In genomic region chr13:109519485-109519884, GRCm38 (mm10) we compare ENCODE assay signal across 11 mouse cellular contexts.
A peak's percentile ranks its signal among the peaks of the same experiment; 100 is the strongest.
DNase-seq lines count a peak whose midpoint lies in the region; ATAC-seq and TF ChIP-seq lines count a peak whose summit lies in the region.
"Had no signal": no experiment of that assay in that cellular context is flagged by ENCODE, and none has a peak within 500 bp of the region (broad histone marks: within the 10 kb centered on the region; RNA-seq: fewer than 3 reads in every experiment).

No protein-coding gene starts in this region.

- TF ChIP-seq CTCF in left cerebral cortex, adult 2 months (IDR thresholded peaks at IDR 0.05) = peak; percentile 63

- no peaks in the 10 kb centered on the region for H3K4me1 ChIP-seq in forebrain, embryonic 14.5 days (ENCODE audit: control insufficient read depth, insufficient read depth, low read length)
- H3K4me1 ChIP-seq in forebrain, embryonic 11.5 days (replicated peaks; ENCODE audit: control insufficient read depth, insufficient read depth, low read length) = no peaks in the 10 kb centered on the region
- H3K4me1 ChIP-seq: limb, embryonic 13.5 days had no signal

- H3K27me3 ChIP-seq in forebrain, embryonic 14.5 days (replicated peaks; ENCODE audit: control insufficient read depth, insufficient read depth, low read length) = no peaks in the 10 kb centered on the region
- H3K27me3 ChIP-seq in forebrain, embryonic 11.5 days (ENCODE audit: control insufficient read depth, insufficient read depth, low read length) = no peaks in the 10 kb centered on the region
- H3K27me3 ChIP-seq: limb, embryonic 13.5 days had no signal

- peak; percentile 32; the same call in 1 of the 2 replicates for ATAC-seq in forebrain, embryonic 14.5 days
- ATAC-seq in forebrain, embryonic 11.5 days (replicated peaks; ENCODE audit: low FRiP score) = no peak

- no peak overlapping the region for H3K27ac ChIP-seq in forebrain, embryonic 14.5 days (ENCODE audit: low read depth, low read length)
- H3K27ac ChIP-seq in forebrain, embryonic 11.5 days (ENCODE audit: low read depth, low read length) = no peak overlapping the region
- H3K27ac ChIP-seq in left cerebral cortex, adult 2 months = no peak overlapping the region
- H3K27ac ChIP-seq: limb, embryonic 13.5 days had no signal

- no peak overlapping the region for H3K4me3 ChIP-seq in forebrain, embryonic 14.5 days (ENCODE audit: low read depth, low read length)
- H3K4me3 ChIP-seq in forebrain, embryonic 11.5 days (ENCODE audit: low read depth, low read length) = no peak overlapping the region
- H3K4me3 ChIP-seq in left cerebral cortex, adult 2 months = no peak overlapping the region
- H3K4me3 ChIP-seq: limb, embryonic 13.5 days had no signal

- H3K36me3 ChIP-seq in forebrain, embryonic 14.5 days (ENCODE audit: control insufficient read depth, insufficient read depth, low read length) = no peaks in the 10 kb centered on the region
- no peaks in the 10 kb centered on the region for H3K36me3 ChIP-seq in forebrain, embryonic 11.5 days (ENCODE audit: control insufficient read depth, insufficient read depth, low read length)
- H3K36me3 ChIP-seq: limb, embryonic 13.5 days had no signal

- 36% methylated on average over 3 of the region's 3 CpGs for WGBS in forebrain, embryonic 14.5 days
- 48% methylated on average over 3 of the region's 3 CpGs for WGBS in forebrain, embryonic 11.5 days

- no peaks in the 10 kb centered on the region for H3K9me3 ChIP-seq in forebrain, embryonic 14.5 days (replicated peaks; ENCODE audit: control insufficient read depth, low read length)
- H3K9me3 ChIP-seq in forebrain, embryonic 11.5 days (ENCODE audit: control insufficient read depth, low read length) = no peaks in the 10 kb centered on the region
- H3K9me3 ChIP-seq: limb, embryonic 13.5 days had no signal

- intact Hi-C loops in left cerebral cortex, adult 2 months (cut with DNase I) = loop anchor here (1.0 to 2.0 kb wide), 3 partner anchors 165 to 290 kb away; no protein-coding TSS in a partner anchor

- DNase-seq in forebrain, embryonic 14.5 days (ENCODE audit: low spot score) = peak; percentile 38
- no peak for DNase-seq in forebrain, embryonic 11.5 days (ENCODE audit: low spot score)
- DNase-seq in left cerebral cortex, adult 2 months (ENCODE audit: extremely low spot score in 1 of 2, low spot score in 2 of 2) = no peak
- DNase-seq in left cerebral cortex, adult 18-20 months (ENCODE audit: low spot score in 2 of 2) = no peak
- DNase-seq in ES-CJ7 (ENCODE audit: low read depth, low spot score) = peak; percentile 28
- DNase-seq in fibroblast of lung, adult 2 months (ENCODE audit: low read depth) = peak; percentile 13
- DNase-seq in Muller cell, postnatal 12 days (ENCODE audit: inconsistent ontology term) = no peak
- no peak for DNase-seq in gastrocnemius, postnatal 4 days (ENCODE audit: low spot score in 2 of 2)
- DNase-seq: cerebellum, adult 18-20 months; kidney, adult 9 months had no signal

- H3K9ac ChIP-seq in forebrain, embryonic 14.5 days (ENCODE audit: low read length) = no peak overlapping the region
- H3K9ac ChIP-seq in forebrain, embryonic 11.5 days (ENCODE audit: low read length) = no peak overlapping the region
- H3K9ac ChIP-seq: limb, embryonic 13.5 days had no signal

- no peak overlapping the region for H3K4me2 ChIP-seq in forebrain, embryonic 14.5 days (ENCODE audit: low read length)
- no peak overlapping the region for H3K4me2 ChIP-seq in forebrain, embryonic 11.5 days (ENCODE audit: low read depth, low read length, severe bottlenecking)
- H3K4me2 ChIP-seq: limb, embryonic 13.5 days had no signal

Comparison
In these comparisons a context has a peak if more than half of its experiments do, and no peak if none do; other contexts are left out.
1. DNase-seq: peak in forebrain, embryonic 14.5 days (single experiment), ES-CJ7 (single experiment) and fibroblast of lung, adult 2 months (single experiment); none in forebrain, embryonic 11.5 days (single experiment), left cerebral cortex, adult 2 months (0 of 2), left cerebral cortex, adult 18-20 months (0 of 2), Muller cell, postnatal 12 days (single experiment) and gastrocnemius, postnatal 4 days (0 of 2).